Mouse (Mus musculus) E14TG2a.4 (cell line): ENCODE measurements around the gene Gm19402.

Experiments
- CTCF ChIP-seq: conservative IDR thresholded peaks from 2 replicates; pipeline ENCODE4 v1.5.1; 2014; ENCODE audit warnings: low read length
- NANOG ChIP-seq: IDR thresholded peaks from 2 replicates; pipeline ENCODE4 v1.6.1; 2014; ENCODE audit warnings: borderline replicate concordance, low read length, mixed read lengths

GRCm38 (mm10) chr10:77667402-77667801 lies 23.2 kb downstream of the Gm19402 start:
- TF ChIP-seq CTCF: no peak
- TF ChIP-seq NANOG: no peak
